Mouse (Mus musculus): ENCODE measurements around the gene Nipa1. TPM values are rescaled to one million over a fixed set of nuclear protein-coding genes. Genes with fewer than 3 reads are reported as not detected.

The Nipa1 gene
- polyA plus RNA-seq, 1 experiment = 3.6 TPM

DNA sequence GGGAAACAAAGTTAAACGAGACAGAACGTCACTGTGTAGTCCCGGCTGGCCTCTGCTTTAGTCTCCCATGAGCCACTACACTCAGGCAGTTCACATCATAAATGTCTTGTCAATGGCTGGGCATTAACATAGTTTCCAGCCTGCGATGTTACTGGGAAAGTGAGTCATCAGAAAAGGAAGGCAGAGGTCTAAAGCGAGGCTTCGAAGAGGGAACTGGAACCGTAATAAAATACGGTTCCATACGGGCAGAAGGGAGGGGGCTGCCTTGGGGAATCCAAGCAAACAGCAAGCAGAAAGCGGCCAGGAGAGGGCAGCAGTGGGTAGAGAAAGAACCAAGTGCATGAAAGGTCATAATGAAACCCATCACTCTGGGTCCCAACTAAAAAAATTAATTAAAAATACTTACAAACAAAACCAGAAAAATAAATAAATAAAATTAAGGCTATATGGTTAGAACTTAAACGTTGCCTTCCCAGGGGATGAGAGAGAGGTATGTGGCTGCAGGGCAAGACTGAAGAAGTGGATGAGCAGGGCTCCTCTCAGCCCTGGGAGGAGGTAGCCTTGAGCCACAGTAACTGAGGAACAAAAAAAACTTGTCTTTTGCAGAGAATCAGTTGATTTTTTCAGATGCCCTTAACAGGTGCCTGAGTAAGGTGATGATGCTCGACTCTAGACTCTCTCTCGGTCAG is 33.1 kb downstream of the Nipa1 start:
- TF ChIP-seq POLR2A (IDR thresholded peaks at IDR 0.05; ENCODE audit: low read depth, low read length) (no peak), CTCF (conservative IDR thresholded peaks at IDR 0.05; ENCODE audit: insufficient read depth, insufficient read length, low read depth, low read length) (peak; percentile 66)
- Histone ChIP-seq H3K27me3 (replicated peaks; ENCODE audit: control insufficient read depth, insufficient read depth, low read length) (no peaks in the 10 kb centered on the region), H3K36me3 (ENCODE audit: control insufficient read depth, insufficient read depth, low read length) (no peaks in the 10 kb centered on the region), H3K4me3 (ENCODE audit: insufficient read depth, low read depth, low read length) (no peak overlapping the region), H3K4me1 (ENCODE audit: control insufficient read depth, insufficient read depth, low read length) (no peaks in the 10 kb centered on the region; the same call in 1 of the 2 replicates), H3K27ac (ENCODE audit: insufficient read depth, low read depth, low read length) (no peak overlapping the region)
- peak; percentile 73 for DNase-seq
- 24% methylated on average over 13 of the region's 13 CpGs for WGBS

DNA sequence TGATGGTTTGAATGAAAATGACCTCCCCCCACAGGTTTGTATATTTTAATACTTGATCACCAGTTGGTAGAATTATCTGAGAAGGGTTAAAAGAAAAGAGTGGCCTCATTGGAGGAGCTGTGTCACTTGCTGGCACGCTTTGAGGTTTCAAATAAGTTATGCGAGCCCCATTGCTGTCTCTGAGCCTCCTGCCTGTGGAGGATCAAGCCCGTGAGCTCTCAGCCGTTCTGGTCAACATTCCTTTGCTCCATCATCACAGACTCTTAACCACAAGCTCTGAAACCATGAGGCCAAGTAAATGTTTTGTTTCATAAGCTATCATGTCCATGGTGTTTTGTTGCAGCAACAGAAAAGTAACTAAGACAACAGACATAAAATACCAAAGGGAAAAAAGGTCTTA is 35.0 kb downstream of the Nipa1 start:
- Histone ChIP-seq H3K27ac (ENCODE audit: insufficient read depth, low read depth, low read length) (no peak overlapping the region), H3K27me3 (replicated peaks; ENCODE audit: control insufficient read depth, insufficient read depth, low read length) (no peaks in the 10 kb centered on the region), H3K36me3 (ENCODE audit: control insufficient read depth, insufficient read depth, low read length) (no peaks in the 10 kb centered on the region), H3K4me3 (ENCODE audit: insufficient read depth, low read depth, low read length) (no peak overlapping the region), H3K4me1 (ENCODE audit: control insufficient read depth, insufficient read depth, low read length) (no peaks in the 10 kb centered on the region; the same call in 1 of the 2 replicates)
- no peak for TF ChIP-seq POLR2A (IDR thresholded peaks at IDR 0.05; ENCODE audit: low read depth, low read length)
- no peak for TF ChIP-seq CTCF (conservative IDR thresholded peaks at IDR 0.05; ENCODE audit: insufficient read depth, insufficient read length, low read depth, low read length)
- DNase-seq = no peak
- 74% methylated on average over 4 of the region's 4 CpGs for WGBS

DNA sequence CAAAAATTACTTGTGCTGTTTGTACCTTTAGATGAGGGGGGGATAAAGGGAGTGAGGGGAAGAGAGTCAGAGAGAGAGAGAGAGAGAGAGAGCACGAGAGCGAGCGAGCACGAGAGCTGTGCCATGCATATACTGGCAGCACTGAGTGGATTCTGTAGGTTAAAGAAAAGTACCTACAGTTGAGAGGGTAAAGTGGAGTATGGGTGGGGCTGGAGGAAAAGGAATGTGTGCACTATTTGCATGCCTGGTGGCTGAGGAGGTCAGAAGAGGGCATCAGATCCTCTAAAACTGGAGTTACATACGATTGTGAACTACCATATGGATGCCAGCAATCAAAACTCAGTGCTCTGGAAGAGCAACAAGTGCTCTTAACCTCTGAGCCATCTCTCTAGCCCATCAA is 36.6 kb downstream of the Nipa1 start:
- no peak overlapping the region for H3K4me3 ChIP-seq (ENCODE audit: insufficient read depth, low read depth, low read length)
- no peaks in the 10 kb centered on the region; the same call in 1 of the 2 replicates for H3K36me3 ChIP-seq (ENCODE audit: control insufficient read depth, insufficient read depth, low read length)
- 91% methylated on average over 5 of the region's 5 CpGs for WGBS
- H3K4me1 ChIP-seq (ENCODE audit: control insufficient read depth, insufficient read depth, low read length) = no peaks in the 10 kb centered on the region; the same call in 1 of the 2 replicates
- H3K27ac ChIP-seq (ENCODE audit: insufficient read depth, low read depth, low read length) = no peak overlapping the region
- no peak for DNase-seq
- TF ChIP-seq CTCF (conservative IDR thresholded peaks at IDR 0.05; ENCODE audit: insufficient read depth, insufficient read length, low read depth, low read length) = no peak
- no peaks in the 10 kb centered on the region for H3K27me3 ChIP-seq (replicated peaks; ENCODE audit: control insufficient read depth, insufficient read depth, low read length)

DNA sequence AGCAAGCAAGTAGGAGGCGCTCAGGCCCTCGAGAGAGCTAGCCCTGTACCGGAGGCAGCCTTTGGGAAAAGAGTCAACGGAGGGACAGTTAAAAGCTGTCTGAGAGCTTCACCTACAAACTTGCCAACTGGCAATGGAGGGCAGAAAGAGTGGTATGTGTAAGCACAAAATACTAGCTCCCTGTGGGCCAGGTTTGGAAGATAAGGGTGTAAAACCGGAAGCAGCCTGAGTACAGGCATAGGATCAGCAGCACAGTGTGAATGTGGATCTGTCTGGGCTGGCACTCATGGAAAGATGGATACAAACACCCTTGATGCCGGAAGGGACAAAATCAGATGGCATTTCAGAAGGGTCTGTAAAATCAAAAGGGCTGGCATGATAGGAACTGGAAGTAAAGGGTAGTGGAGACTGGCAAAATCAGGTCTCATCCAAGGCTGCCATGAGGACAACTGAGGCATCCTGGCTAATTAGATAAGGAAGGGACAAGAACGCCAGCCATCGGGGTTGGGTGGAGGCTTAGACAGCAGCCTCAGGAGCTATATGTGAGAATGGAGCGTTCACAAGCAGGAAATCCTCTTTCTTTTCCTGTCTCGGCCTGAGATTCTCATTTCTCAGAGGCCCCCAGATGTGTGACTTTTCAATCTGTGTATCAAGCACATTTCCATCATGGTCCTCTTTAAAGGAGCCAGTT is 37.6 kb downstream of the Nipa1 start:
- TF ChIP-seq CTCF (conservative IDR thresholded peaks at IDR 0.05; ENCODE audit: insufficient read depth, insufficient read length, low read depth, low read length) = no peak
- no peak for TF ChIP-seq POLR2A (IDR thresholded peaks at IDR 0.05; ENCODE audit: low read depth, low read length)
- Histone ChIP-seq H3K27ac (ENCODE audit: insufficient read depth, low read depth, low read length) (no peak overlapping the region), H3K36me3 (ENCODE audit: control insufficient read depth, insufficient read depth, low read length) (no peaks in the 10 kb centered on the region; the same call in 1 of the 2 replicates), H3K27me3 (replicated peaks; ENCODE audit: control insufficient read depth, insufficient read depth, low read length) (no peaks in the 10 kb centered on the region), H3K4me3 (ENCODE audit: insufficient read depth, low read depth, low read length) (no peak overlapping the region), H3K4me1 (ENCODE audit: control insufficient read depth, insufficient read depth, low read length) (no peaks in the 10 kb centered on the region; the same call in 1 of the 2 replicates)
- no peak for DNase-seq
- WGBS = 89% methylated on average over 10 of the region's 10 CpGs

DNA sequence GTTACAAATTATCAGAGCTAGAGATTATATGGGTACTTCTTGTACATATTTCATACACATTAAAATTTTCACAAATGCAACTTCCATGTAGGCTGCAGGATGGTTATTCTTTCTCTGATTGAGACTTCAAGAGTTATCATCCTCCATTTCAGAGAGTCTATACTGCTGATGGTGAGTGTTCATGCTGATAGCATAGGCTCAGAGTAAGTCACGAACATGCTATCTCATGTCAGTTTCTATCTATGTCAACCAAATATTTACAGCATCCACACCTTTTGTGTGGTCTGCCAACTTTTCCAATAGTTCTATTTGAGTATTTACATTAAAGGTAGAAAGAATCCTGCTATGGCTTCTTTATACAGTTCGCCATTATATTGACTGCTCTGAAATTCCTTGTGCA is 38.2 kb downstream of the Nipa1 start:
- H3K4me1 ChIP-seq (ENCODE audit: control insufficient read depth, insufficient read depth, low read length) = no peaks in the 10 kb centered on the region; the same call in 1 of the 2 replicates
- WGBS = 93% methylated on average over 2 of the region's 2 CpGs
- TF ChIP-seq POLR2A (IDR thresholded peaks at IDR 0.05; ENCODE audit: low read depth, low read length) (no peak), CTCF (conservative IDR thresholded peaks at IDR 0.05; ENCODE audit: insufficient read depth, insufficient read length, low read depth, low read length) (no peak)
- no peak overlapping the region for H3K27ac ChIP-seq (ENCODE audit: insufficient read depth, low read depth, low read length)
- no peak for DNase-seq
- H3K36me3 ChIP-seq (ENCODE audit: control insufficient read depth, insufficient read depth, low read length) = no peaks in the 10 kb centered on the region; the same call in 1 of the 2 replicates
- no peak overlapping the region for H3K4me3 ChIP-seq (ENCODE audit: insufficient read depth, low read depth, low read length)
- H3K27me3 ChIP-seq (replicated peaks; ENCODE audit: control insufficient read depth, insufficient read depth, low read length) = no peaks in the 10 kb centered on the region

DNA sequence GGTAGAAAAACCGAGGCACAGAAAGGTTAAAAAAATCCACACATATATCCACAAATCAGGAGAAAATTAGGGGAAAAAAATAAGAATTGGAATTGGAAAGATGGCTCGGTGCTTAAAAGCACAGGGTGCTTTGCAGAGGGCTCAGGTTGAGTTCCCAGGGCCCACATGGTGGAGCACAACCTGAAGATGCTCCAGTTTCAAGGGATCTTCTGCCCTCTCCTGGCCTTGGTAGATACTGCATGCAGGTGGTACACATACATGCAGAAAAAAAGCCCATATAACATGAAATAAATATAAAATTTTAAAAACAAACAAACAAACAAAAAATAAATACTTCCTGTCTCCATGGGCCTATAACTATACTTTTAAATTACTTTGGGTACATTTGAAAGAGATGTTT is 45.3 kb downstream of the Nipa1 start:
- Histone ChIP-seq H3K4me3 (ENCODE audit: insufficient read depth, low read depth, low read length) (no peak overlapping the region), H3K27me3 (replicated peaks; ENCODE audit: control insufficient read depth, insufficient read depth, low read length) (no peaks in the 10 kb centered on the region), H3K4me1 (ENCODE audit: control insufficient read depth, insufficient read depth, low read length) (no peaks in the 10 kb centered on the region), H3K27ac (ENCODE audit: insufficient read depth, low read depth, low read length) (no peak overlapping the region), H3K36me3 (ENCODE audit: control insufficient read depth, insufficient read depth, low read length) (no peaks in the 10 kb centered on the region; the same call in 1 of the 2 replicates)
- no peak for DNase-seq
- WGBS = 99% methylated on average over 2 of the region's 2 CpGs
- TF ChIP-seq POLR2A (IDR thresholded peaks at IDR 0.05; ENCODE audit: low read depth, low read length) (no peak), CTCF (conservative IDR thresholded peaks at IDR 0.05; ENCODE audit: insufficient read depth, insufficient read length, low read depth, low read length) (peak; percentile 14; the same call in 1 of the 2 replicates)

DNA sequence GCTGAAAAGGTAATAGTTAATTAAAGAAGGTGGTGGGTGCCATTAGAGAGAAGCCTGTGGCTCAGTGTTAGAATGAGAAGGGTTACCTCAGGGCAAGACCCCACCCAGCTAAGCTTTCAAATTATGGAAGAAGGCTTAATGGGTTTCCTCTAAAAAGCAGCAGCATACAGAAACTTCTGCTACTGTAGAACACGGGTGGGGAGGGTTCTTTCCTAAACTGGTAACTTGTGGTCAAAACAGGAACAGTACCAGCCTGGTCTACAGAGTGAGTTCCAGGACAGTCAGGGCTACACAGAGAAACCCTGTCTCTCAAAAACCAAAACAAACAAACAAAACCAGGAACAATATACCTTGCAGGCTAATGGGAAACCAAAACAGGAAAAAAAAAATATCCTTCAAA is 50.3 kb downstream of the Nipa1 start:
- TF ChIP-seq POLR2A (IDR thresholded peaks at IDR 0.05; ENCODE audit: low read depth, low read length) (no peak), CTCF (conservative IDR thresholded peaks at IDR 0.05; ENCODE audit: insufficient read depth, insufficient read length, low read depth, low read length) (no peak)
- H3K36me3 ChIP-seq (ENCODE audit: control insufficient read depth, insufficient read depth, low read length) = no peaks in the 10 kb centered on the region
- 73% methylated on average over 1 of the region's 1 CpGs for WGBS

More for the DNA sequence above, 50.3 kb downstream of the Nipa1 start:
- Histone ChIP-seq H3K27me3 (replicated peaks; ENCODE audit: control insufficient read depth, insufficient read depth, low read length) (no peaks in the 10 kb centered on the region), H3K4me1 (ENCODE audit: control insufficient read depth, insufficient read depth, low read length) (peaks cover 3% of the 10 kb centered on the region; the same call in 1 of the 2 replicates), H3K27ac (ENCODE audit: insufficient read depth, low read depth, low read length) (no peak overlapping the region), H3K4me3 (ENCODE audit: insufficient read depth, low read depth, low read length) (no peak overlapping the region)
- DNase-seq = no peak
